8 mouse cellular contexts compared by ENCODE assay signal in the genomic region with DNA sequence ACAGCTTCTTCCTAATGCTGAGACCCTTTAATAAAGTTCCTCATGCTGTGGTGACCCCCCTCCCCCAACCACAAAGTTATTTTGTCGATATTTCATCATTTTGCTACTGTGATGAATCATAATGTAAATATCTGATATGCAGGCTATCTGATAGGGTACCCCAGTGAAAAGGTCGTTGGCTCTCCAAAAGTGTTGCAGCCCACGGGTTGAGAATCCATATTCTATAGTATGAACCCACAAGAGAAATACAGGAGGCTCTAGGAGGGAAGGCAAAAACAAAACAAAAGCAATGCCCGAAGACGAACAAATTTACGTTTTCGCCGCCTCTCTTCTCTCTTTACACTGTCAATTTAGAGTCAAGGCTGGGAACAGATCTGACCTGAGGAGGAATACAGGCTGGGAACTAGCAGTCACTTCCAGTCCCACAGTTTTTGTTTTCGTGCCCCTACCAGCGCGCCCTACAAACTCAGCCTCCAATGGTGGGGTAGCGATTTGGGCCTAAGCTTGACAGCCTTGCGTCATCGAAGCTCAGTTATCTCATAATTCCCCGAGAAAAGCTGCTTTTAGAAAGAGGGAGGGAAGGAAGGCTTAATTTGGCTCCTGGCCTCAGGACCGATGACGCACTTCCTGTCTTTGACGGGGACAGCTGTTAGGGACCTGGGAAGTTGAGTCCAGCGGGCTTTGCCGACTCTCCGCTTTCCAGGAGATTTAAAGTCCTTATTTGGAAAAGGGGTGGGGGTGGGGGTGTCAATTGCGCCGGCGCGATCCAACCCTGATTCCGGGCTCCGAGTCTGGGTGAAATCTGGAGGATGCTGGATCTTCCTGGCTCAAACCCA. TPM values are rescaled to one million over a fixed set of nuclear protein-coding genes. Genes with fewer than 3 reads are reported as not detected.
A peak's percentile ranks its signal among the peaks of the same experiment; 100 is the strongest.
DNase-seq lines count a peak whose midpoint lies in the region; ATAC-seq and TF ChIP-seq lines count a peak whose summit lies in the region.

No protein-coding gene starts in this region.

- TF ChIP-seq CTCF in C2C12 (IDR thresholded peaks at IDR 0.05; ENCODE audit: control insufficient read depth, insufficient read depth, insufficient read length): no peak
- no peak for TF ChIP-seq CTCF in midbrain, postnatal 0 days (IDR thresholded peaks at IDR 0.05)

- ATAC-seq in erythroid progenitor cell, adult 5-6 weeks (replicated peaks; ENCODE audit: low FRiP score, poor library complexity, severe bottlenecking): peak; percentile 96
- peak; percentile 87 for ATAC-seq in heart, embryonic 11.5 days (replicated peaks; ENCODE audit: insufficient number of reproducible peaks, low FRiP score, low TSS enrichment)
- peak; percentile 96 for ATAC-seq in kidney, embryonic 15.5 days (replicated peaks; ENCODE audit: low FRiP score)
- peak; percentile 92 for ATAC-seq in limb, embryonic 15.5 days (ENCODE audit: insufficient number of reproducible peaks, low FRiP score, low TSS enrichment, low read depth)
- peak; percentile 96 for ATAC-seq in midbrain, postnatal 0 days (ENCODE audit: low FRiP score)

- H3ac ChIP-seq in C2C12 (ENCODE audit: control insufficient read depth, insufficient read length, low read depth): peak overlapping the region; percentile 20

- no peaks in the 10 kb centered on the region for H3K79me2 ChIP-seq in C2C12 (ENCODE audit: control insufficient read depth, insufficient read depth)

- peak; percentile 96 for DNase-seq in midbrain, postnatal 0 days (ENCODE audit: low spot score)
- DNase-seq in spleen, postnatal 10 days (ENCODE audit: low spot score in 2 of 2): peak; percentile 35 to 64

- WGBS in heart, embryonic 11.5 days (ENCODE audit: insufficient replicate concordance): 3% methylated on average over 27 of the region's 27 CpGs
- 3% methylated on average over 27 of the region's 27 CpGs for WGBS in kidney, embryonic 15.5 days
- 2% methylated on average over 27 of the region's 27 CpGs for WGBS in limb, embryonic 15.5 days
- WGBS in midbrain, postnatal 0 days: 3% methylated on average over 27 of the region's 27 CpGs

- H3K9ac ChIP-seq in heart, embryonic 11.5 days (ENCODE audit: low read depth, low read length): peak overlapping the region; percentile 81
- peak overlapping the region; percentile 56 for H3K9ac ChIP-seq in kidney, embryonic 15.5 days
- peak overlapping the region; percentile 64 for H3K9ac ChIP-seq in limb, embryonic 15.5 days
- peak overlapping the region; percentile 77 for H3K9ac ChIP-seq in midbrain, postnatal 0 days (replicated peaks; ENCODE audit: low read length, poor library complexity, severe bottlenecking)

- no peaks in the 10 kb centered on the region for H3K4me1 ChIP-seq in brown adipose tissue, adult 24 weeks (ENCODE audit: control insufficient read depth, insufficient read depth, insufficient read length, low read length)
- no peaks in the 10 kb centered on the region for H3K4me1 ChIP-seq in heart, embryonic 11.5 days (ENCODE audit: control insufficient read depth, insufficient read depth, low read length)
- peaks cover 8% of the 10 kb centered on the region for H3K4me1 ChIP-seq in kidney, embryonic 15.5 days
- peaks cover 10% of the 10 kb centered on the region; the same call in 1 of the 2 replicates for H3K4me1 ChIP-seq in limb, embryonic 15.5 days
- H3K4me1 ChIP-seq in midbrain, postnatal 0 days (ENCODE audit: insufficient read depth, low read length): no peaks in the 10 kb centered on the region

- H3K36me3 ChIP-seq in C2C12 (ENCODE audit: control insufficient read depth, insufficient read depth): no peaks in the 10 kb centered on the region
- no peaks in the 10 kb centered on the region for H3K36me3 ChIP-seq in heart, embryonic 11.5 days (ENCODE audit: control insufficient read depth, insufficient read depth, low read length)
- no peaks in the 10 kb centered on the region for H3K36me3 ChIP-seq in kidney, embryonic 15.5 days
- no peaks in the 10 kb centered on the region for H3K36me3 ChIP-seq in limb, embryonic 15.5 days
- H3K36me3 ChIP-seq in midbrain, postnatal 0 days (ENCODE audit: insufficient read depth, low read length): no peaks in the 10 kb centered on the region

- H3K79me3 ChIP-seq in C2C12 (ENCODE audit: low read depth): no peaks in the 10 kb centered on the region

- H3K4me3 ChIP-seq in C2C12 (ENCODE audit: insufficient read depth, poor library complexity, severe bottlenecking): peak overlapping the region; percentile 18
- H3K4me3 ChIP-seq in brown adipose tissue, adult 24 weeks (ENCODE audit: insufficient read depth, low read depth, low read length): peak overlapping the region; percentile 75
- peak overlapping the region; percentile 50 for H3K4me3 ChIP-seq in heart, embryonic 11.5 days (ENCODE audit: low read depth, low read length)
- peak overlapping the region; percentile 53 for H3K4me3 ChIP-seq in kidney, embryonic 15.5 days (replicated peaks)
- peak overlapping the region; percentile 53 for H3K4me3 ChIP-seq in limb, embryonic 15.5 days
- peak overlapping the region; percentile 57 for H3K4me3 ChIP-seq in midbrain, postnatal 0 days (ENCODE audit: low read depth, low read length)

- H3K27ac ChIP-seq in brown adipose tissue, adult 24 weeks (replicated peaks; ENCODE audit: low read depth, low read length): peak overlapping the region; percentile 95
- peak overlapping the region; percentile 73 for H3K27ac ChIP-seq in heart, embryonic 11.5 days (ENCODE audit: low read depth, low read length)
- H3K27ac ChIP-seq in kidney, embryonic 15.5 days: peak overlapping the region; percentile 79
- peak overlapping the region; percentile 89 for H3K27ac ChIP-seq in limb, embryonic 15.5 days
- peak overlapping the region; percentile 79 for H3K27ac ChIP-seq in midbrain, postnatal 0 days (ENCODE audit: low read depth, low read length)

- H3K4me2 ChIP-seq in heart, embryonic 11.5 days: peak overlapping the region; percentile 74
- peak overlapping the region; percentile 75 for H3K4me2 ChIP-seq in kidney, embryonic 15.5 days
- H3K4me2 ChIP-seq in limb, embryonic 15.5 days: peak overlapping the region; percentile 59
- peak overlapping the region; percentile 63 for H3K4me2 ChIP-seq in midbrain, postnatal 0 days (ENCODE audit: low read depth, low read length, poor library complexity, severe bottlenecking)

- H3K9me3 ChIP-seq in heart, embryonic 11.5 days (replicated peaks; ENCODE audit: control insufficient read depth, low read length): no peaks in the 10 kb centered on the region
- H3K9me3 ChIP-seq in kidney, embryonic 15.5 days (replicated peaks): no peaks in the 10 kb centered on the region
- no peaks in the 10 kb centered on the region for H3K9me3 ChIP-seq in limb, embryonic 15.5 days
- no peaks in the 10 kb centered on the region for H3K9me3 ChIP-seq in midbrain, postnatal 0 days (ENCODE audit: low read length)

- H3K27me3 ChIP-seq in C2C12 (ENCODE audit: control insufficient read depth, insufficient read depth, insufficient read length): no peaks in the 10 kb centered on the region
- no peaks in the 10 kb centered on the region for H3K27me3 ChIP-seq in heart, embryonic 11.5 days (ENCODE audit: control insufficient read depth, insufficient read depth, low read length)
- H3K27me3 ChIP-seq in kidney, embryonic 15.5 days: no peaks in the 10 kb centered on the region; the same call in 1 of the 2 replicates
- no peaks in the 10 kb centered on the region for H3K27me3 ChIP-seq in limb, embryonic 15.5 days
- H3K27me3 ChIP-seq in midbrain, postnatal 0 days (ENCODE audit: insufficient read depth, low read length): no peaks in the 10 kb centered on the region

RNA-seq across cellular contexts. Expression of a gene that starts 5.6 kb away (rescaled TPM):
- 10.2 TPM for polyA plus RNA-seq in C2C12 (2012; fragmentation: generic; extraction: Trizol)
- 22.9 and 36.8 TPM in 2 replicates for polyA plus RNA-seq in brown adipose tissue, adult 24 weeks (2012; ENCODE audit: insufficient read depth, insufficient read length, missing spikeins)
- 33.5 and 39.4 TPM in 2 replicates for total RNA-seq in erythroid progenitor cell, adult 5-6 weeks (2015; ENCODE audit: low replicate concordance)
- total RNA-seq in erythroid progenitor cell, adult 5-6 weeks (2017; ENCODE audit: low replicate concordance): 23.8 and 29.0 TPM in 2 replicates
- 69.5 and 71.3 TPM in 2 replicates for polyA plus RNA-seq in heart, embryonic 11.5 days (2014; fragmentation: Nextera tagmentation; extraction: Ambion mirVana)
- polyA plus RNA-seq in kidney, embryonic 15.5 days (2015; fragmentation: Nextera tagmentation; extraction: Ambion mirVana): 82.5 and 84.2 TPM in 2 replicates
- polyA plus RNA-seq in limb, embryonic 15.5 days (2015; fragmentation: Nextera tagmentation; extraction: Ambion mirVana): 84.1 and 85.7 TPM in 2 replicates
- total RNA-seq in midbrain, postnatal 0 days (2014; rRNA removed): 32.9 and 40.4 TPM in 2 replicates
- 37.9 and 40.4 TPM in 2 replicates for polyA plus RNA-seq in midbrain, postnatal 0 days (2015; fragmentation: Nextera tagmentation; extraction: Ambion mirVana)

RNA-seq across cellular contexts. Expression of a gene that starts 32.7 kb away (rescaled TPM):
- polyA plus RNA-seq in C2C12 (2012; fragmentation: generic; extraction: Trizol): 0.20 TPM
- polyA plus RNA-seq in brown adipose tissue, adult 24 weeks (2012; ENCODE audit: insufficient read depth, insufficient read length, missing spikeins): 0.42 TPM in 1 of 2 replicates, not detected in the other
- not detected in 2 replicates for total RNA-seq in erythroid progenitor cell, adult 5-6 weeks (2015; ENCODE audit: low replicate concordance)
- total RNA-seq in erythroid progenitor cell, adult 5-6 weeks (2017; ENCODE audit: low replicate concordance): not detected in 2 replicates
- polyA plus RNA-seq in heart, embryonic 11.5 days (2014; fragmentation: Nextera tagmentation; extraction: Ambion mirVana): 2.3 and 3.6 TPM in 2 replicates
- polyA plus RNA-seq in kidney, embryonic 15.5 days (2015; fragmentation: Nextera tagmentation; extraction: Ambion mirVana): 3.6 and 3.9 TPM in 2 replicates
- polyA plus RNA-seq in limb, embryonic 15.5 days (2015; fragmentation: Nextera tagmentation; extraction: Ambion mirVana): 2.4 and 2.5 TPM in 2 replicates
- total RNA-seq in midbrain, postnatal 0 days (2014; rRNA removed): 2.8 and 3.3 TPM in 2 replicates
- 1.9 TPM in 2 replicates for polyA plus RNA-seq in midbrain, postnatal 0 days (2015; fragmentation: Nextera tagmentation; extraction: Ambion mirVana)

RNA-seq across cellular contexts. Expression of a gene that starts 45.3 kb away (rescaled TPM):
- 3.5 TPM for polyA plus RNA-seq in C2C12 (2012; fragmentation: generic; extraction: Trizol)
- 16.1 and 18.3 TPM in 2 replicates for polyA plus RNA-seq in brown adipose tissue, adult 24 weeks (2012; ENCODE audit: insufficient read depth, insufficient read length, missing spikeins)
- 4.7 and 8.0 TPM in 2 replicates for total RNA-seq in erythroid progenitor cell, adult 5-6 weeks (2015; ENCODE audit: low replicate concordance)
- 0.98 and 3.2 TPM in 2 replicates for total RNA-seq in erythroid progenitor cell, adult 5-6 weeks (2017; ENCODE audit: low replicate concordance)
- 20.3 and 26.7 TPM in 2 replicates for polyA plus RNA-seq in heart, embryonic 11.5 days (2014; fragmentation: Nextera tagmentation; extraction: Ambion mirVana)
- 32.6 and 37.0 TPM in 2 replicates for polyA plus RNA-seq in kidney, embryonic 15.5 days (2015; fragmentation: Nextera tagmentation; extraction: Ambion mirVana)
- 26.1 and 26.3 TPM in 2 replicates for polyA plus RNA-seq in limb, embryonic 15.5 days (2015; fragmentation: Nextera tagmentation; extraction: Ambion mirVana)
- 22.6 and 25.8 TPM in 2 replicates for total RNA-seq in midbrain, postnatal 0 days (2014; rRNA removed)
- 19.4 and 20.1 TPM in 2 replicates for polyA plus RNA-seq in midbrain, postnatal 0 days (2015; fragmentation: Nextera tagmentation; extraction: Ambion mirVana)

RNA-seq across cellular contexts. Expression of a gene that starts 45.6 kb away (rescaled TPM):
- polyA plus RNA-seq in C2C12 (2012; fragmentation: generic; extraction: Trizol): 3.1 TPM
- 2.5 and 3.3 TPM in 2 replicates for polyA plus RNA-seq in brown adipose tissue, adult 24 weeks (2012; ENCODE audit: insufficient read depth, insufficient read length, missing spikeins)
- 2.9 TPM in 1 of 2 replicates, not detected in the other for total RNA-seq in erythroid progenitor cell, adult 5-6 weeks (2015; ENCODE audit: low replicate concordance)
- 0.98 and 3.3 TPM in 2 replicates for total RNA-seq in erythroid progenitor cell, adult 5-6 weeks (2017; ENCODE audit: low replicate concordance)
- polyA plus RNA-seq in heart, embryonic 11.5 days (2014; fragmentation: Nextera tagmentation; extraction: Ambion mirVana): 9.3 and 9.9 TPM in 2 replicates
- 12.4 and 12.7 TPM in 2 replicates for polyA plus RNA-seq in kidney, embryonic 15.5 days (2015; fragmentation: Nextera tagmentation; extraction: Ambion mirVana)
- polyA plus RNA-seq in limb, embryonic 15.5 days (2015; fragmentation: Nextera tagmentation; extraction: Ambion mirVana): 9.2 and 10.2 TPM in 2 replicates
- total RNA-seq in midbrain, postnatal 0 days (2014; rRNA removed): 5.0 and 6.4 TPM in 2 replicates
- polyA plus RNA-seq in midbrain, postnatal 0 days (2015; fragmentation: Nextera tagmentation; extraction: Ambion mirVana): 7.2 and 7.8 TPM in 2 replicates

Comparison
In these comparisons a context has a peak if more than half of its experiments do, and no peak if none do; other contexts are left out.
1. Peak in every context shown above with its lines: DNase-seq, ATAC-seq, H3K4me3 ChIP-seq and H3K27ac ChIP-seq.
2. H3K4me3 ChIP-seq: peak in every context shown above with its lines; median percentile 75 in brown adipose tissue, adult 24 weeks; 57 in midbrain, postnatal 0 days; 53 in kidney, embryonic 15.5 days; 53 in limb, embryonic 15.5 days; 50 in heart, embryonic 11.5 days; 18 in C2C12.